9 mouse cellular contexts compared by ENCODE assay signal in the genomic region with DNA sequence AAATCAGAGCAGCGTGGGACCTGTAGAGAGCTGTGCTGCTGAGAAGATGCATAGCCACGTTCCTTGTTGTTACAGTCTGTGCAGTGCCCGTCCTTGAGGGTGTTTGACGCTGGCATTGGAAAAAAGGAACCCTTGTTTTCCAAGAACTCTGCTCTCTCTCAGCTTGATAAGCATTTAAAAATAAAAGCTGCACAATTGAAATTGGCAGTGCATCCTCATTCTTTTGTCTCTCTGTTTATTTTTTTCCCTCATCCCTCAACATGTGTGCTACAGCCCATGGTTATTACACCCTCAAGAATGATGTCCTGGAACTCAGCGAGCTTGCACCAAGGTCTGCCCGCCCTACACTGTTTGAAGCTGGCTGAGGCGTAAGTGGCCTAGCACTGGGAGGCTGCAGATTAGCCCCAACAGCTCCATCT.
A peak's percentile ranks its signal among the peaks of the same experiment; 100 is the strongest.
DNase-seq lines count a peak whose midpoint lies in the region; ATAC-seq lines count a peak whose summit lies in the region.
"Had no signal": no experiment of that assay in that cellular context is flagged by ENCODE, and none has a peak within 500 bp of the region (broad histone marks: within the 10 kb centered on the region; RNA-seq: fewer than 3 reads in every experiment).

No protein-coding gene starts in this region.

- no peaks in the 10 kb centered on the region for H3K27me3 ChIP-seq in forebrain, embryonic 15.5 days
- no peaks in the 10 kb centered on the region for H3K27me3 ChIP-seq in intestine, embryonic 15.5 days (replicated peaks)
- H3K27me3 ChIP-seq in stomach, embryonic 15.5 days (replicated peaks), result no peaks in the 10 kb centered on the region
- H3K27me3 ChIP-seq: Patski had no signal

- H3K36me3 ChIP-seq in forebrain, embryonic 15.5 days, result no peaks in the 10 kb centered on the region
- H3K36me3 ChIP-seq in intestine, embryonic 15.5 days, result no peaks in the 10 kb centered on the region
- no peaks in the 10 kb centered on the region for H3K36me3 ChIP-seq in stomach, embryonic 15.5 days

- no peak overlapping the region for H3K9ac ChIP-seq in forebrain, embryonic 15.5 days (replicated peaks)
- H3K9ac ChIP-seq in intestine, embryonic 15.5 days, result no peak overlapping the region
- no peak overlapping the region for H3K9ac ChIP-seq in stomach, embryonic 15.5 days

- H3K4me3 ChIP-seq in forebrain, embryonic 15.5 days, result no peak overlapping the region
- H3K4me3 ChIP-seq in intestine, embryonic 15.5 days (replicated peaks), result no peak overlapping the region
- H3K4me3 ChIP-seq in stomach, embryonic 15.5 days (replicated peaks), result no peak overlapping the region

- ATAC-seq in forebrain, embryonic 15.5 days (replicated peaks), result no peak
- no peak for ATAC-seq in intestine, embryonic 15.5 days
- ATAC-seq in stomach, embryonic 15.5 days (ENCODE audit: insufficient read depth, low FRiP score, low read depth), result no peak
- ATAC-seq: Patski had no signal

- H3K27ac ChIP-seq in forebrain, embryonic 15.5 days (replicated peaks), result peak overlapping the region; percentile 47; the same call in 1 of the 2 replicates
- peak overlapping the region; percentile 87 for H3K27ac ChIP-seq in intestine, embryonic 15.5 days
- peak overlapping the region; percentile 82 for H3K27ac ChIP-seq in stomach, embryonic 15.5 days

- H3K9me3 ChIP-seq in forebrain, embryonic 15.5 days, result no peaks in the 10 kb centered on the region
- H3K9me3 ChIP-seq in intestine, embryonic 15.5 days, result no peaks in the 10 kb centered on the region
- no peaks in the 10 kb centered on the region for H3K9me3 ChIP-seq in stomach, embryonic 15.5 days

- no peak overlapping the region for H3K4me2 ChIP-seq in forebrain, embryonic 15.5 days (replicated peaks)
- no peak overlapping the region for H3K4me2 ChIP-seq in intestine, embryonic 15.5 days (replicated peaks)
- H3K4me2 ChIP-seq in stomach, embryonic 15.5 days, result no peak overlapping the region

- peaks cover 32% of the 10 kb centered on the region for H3K4me1 ChIP-seq in forebrain, embryonic 15.5 days
- H3K4me1 ChIP-seq in intestine, embryonic 15.5 days (replicated peaks), result peaks cover 21% of the 10 kb centered on the region
- H3K4me1 ChIP-seq in stomach, embryonic 15.5 days, result peaks cover 34% of the 10 kb centered on the region

- 42% methylated on average over 7 of the region's 7 CpGs for WGBS in forebrain, embryonic 15.5 days
- WGBS in intestine, embryonic 15.5 days, result 59% methylated on average over 7 of the region's 7 CpGs
- whole genome bisulfite sequencing in stomach, embryonic 15.5 days, result 56% methylated on average over 7 of the region's 7 CpGs

- DNase-seq in layer of hippocampus, adult 11-12 months (ENCODE audit: low spot score), result peak; percentile 34
- DNase-seq in layer of hippocampus, adult 9-10 months (ENCODE audit: low spot score), result no peak
- DNase-seq in cerebellum, adult 18-20 months, result peak; percentile 47 to 48
- no peak for DNase-seq in natural killer cell, adult 2 months (ENCODE audit: low spot score in 2 of 2)
- no peak for DNase-seq in yolk sac, embryonic 10.5 days (ENCODE audit: low spot score)

Comparison
In these comparisons a context has a peak if more than half of its experiments do, and no peak if none do; other contexts are left out.
1. DNase-seq: peak in layer of hippocampus, adult 11-12 months (single experiment) and cerebellum, adult 18-20 months (2 of 2); none in layer of hippocampus, adult 9-10 months (single experiment), natural killer cell, adult 2 months (0 of 2) and yolk sac, embryonic 10.5 days (single experiment).
2. Peak in every context shown above with its lines, with median percentiles within 50 percentile points of each other: H3K27ac ChIP-seq.